Mouse (Mus musculus) midbrain, postnatal 0 days (tissue): ENCODE measurements around the gene Bcs1l. TPM values are rescaled to one million over a fixed set of nuclear protein-coding genes. Genes with fewer than 3 reads are reported as not detected.

ENCODE experiments used
- ATAC-seq: fragments of 200-750 bp; cut with Nextera tagmentation; 2 replicates; pipeline ENCODE4 v1.8.0; 2017; ENCODE audit warnings: moderate number of reproducible peaks, mild to moderate bottlenecking, moderate TSS enrichment, moderate library complexity; ENCODE audit not compliant: low FRiP score
- DNase-seq: peaks from one replicate; pipeline ENCODE4 v3.0.0-alpha.2; 2015; ENCODE audit warnings: low spot score
- H3K27ac ChIP-seq: fragments of 300-500 bp; sonication (generic); 2 replicates; pipeline ENCODE4 v1.5.1; 2014; ENCODE audit warnings: low read depth, mild to moderate bottlenecking, low read length, mixed read lengths
- H3K27me3 ChIP-seq: fragments of 300-500 bp; sonication (generic); 2 replicates; pipeline ENCODE4 v1.6.1; 2014; ENCODE audit warnings: low read length, control low read depth, mixed read lengths; ENCODE audit not compliant: insufficient read depth
- H3K36me3 ChIP-seq: fragments of 300-500 bp; sonication (generic); 2 replicates; pipeline ENCODE4 v1.6.1; 2014; ENCODE audit warnings: low read length, control low read depth, mixed read lengths; ENCODE audit not compliant: insufficient read depth
- H3K4me1 ChIP-seq: fragments of 300-500 bp; sonication (generic); 2 replicates; pipeline ENCODE4 v1.6.1; 2014; ENCODE audit warnings: mild to moderate bottlenecking, control low read depth, antibody characterized with exemption, low read length, mixed read lengths; ENCODE audit not compliant: insufficient read depth
- H3K4me2 ChIP-seq: fragments of 300-500 bp; sonication (generic); 2 replicates; pipeline ENCODE4 v1.6.1; 2014; ENCODE audit warnings: low read depth, mild to moderate bottlenecking, low read length, mixed read lengths; ENCODE audit not compliant: poor library complexity, severe bottlenecking
- H3K4me3 ChIP-seq: fragments of 300-500 bp; sonication (generic); 2 replicates; pipeline ENCODE4 v1.5.1; 2014; ENCODE audit warnings: low read depth, mild to moderate bottlenecking, low read length, moderate library complexity
- H3K9ac ChIP-seq: fragments of 300-500 bp; sonication (generic); replicated peaks from 2 replicates; pipeline ENCODE4 v1.6.1; 2014; ENCODE audit warnings: mild to moderate bottlenecking, low read length, moderate library complexity, mixed read lengths; ENCODE audit not compliant: poor library complexity, severe bottlenecking
- H3K9me3 ChIP-seq: fragments of 300-500 bp; sonication (generic); 2 replicates; pipeline ENCODE4 v1.6.1; 2016; ENCODE audit warnings: low read length, control low read depth
- CTCF ChIP-seq: IDR thresholded peaks from 2 replicates; pipeline ENCODE4 v1.5.1; 2016; ENCODE audit warnings: antibody characterized with exemption, mild to moderate bottlenecking
- WGBS: fragments of 180-500 bp; shearing (Covaris S2); extraction: QIAGEN DNeasy Blood & Tissue Kit; methylation state at CpG from one replicate; pipeline ENCODE4 v1.1.7; 2014; 5-methylcytosine and 5-hydroxymethylcytosine counted together
- polyA plus RNA-seq: library from polyadenylated mRNA; unstranded; fragments of >200 nt; fragmentation: Nextera tagmentation; extraction: Ambion mirVana; gene quantifications from 2 replicates; pipeline ENCODE4 v1.2.1, GENCODE M21; 2015
- total RNA-seq: library from RNA; depleted of rRNA; stranded (reverse); fragments of >200 nt; gene quantifications from 2 replicates; pipeline ENCODE4 v1.2.3, GENCODE M21; 2014; rRNA removed

Bcs1l gene
- total RNA-seq = 14.7 and 19.9 TPM in 2 replicates
- polyA plus RNA-seq = 12.4 and 13.6 TPM in 2 replicates

DNA sequence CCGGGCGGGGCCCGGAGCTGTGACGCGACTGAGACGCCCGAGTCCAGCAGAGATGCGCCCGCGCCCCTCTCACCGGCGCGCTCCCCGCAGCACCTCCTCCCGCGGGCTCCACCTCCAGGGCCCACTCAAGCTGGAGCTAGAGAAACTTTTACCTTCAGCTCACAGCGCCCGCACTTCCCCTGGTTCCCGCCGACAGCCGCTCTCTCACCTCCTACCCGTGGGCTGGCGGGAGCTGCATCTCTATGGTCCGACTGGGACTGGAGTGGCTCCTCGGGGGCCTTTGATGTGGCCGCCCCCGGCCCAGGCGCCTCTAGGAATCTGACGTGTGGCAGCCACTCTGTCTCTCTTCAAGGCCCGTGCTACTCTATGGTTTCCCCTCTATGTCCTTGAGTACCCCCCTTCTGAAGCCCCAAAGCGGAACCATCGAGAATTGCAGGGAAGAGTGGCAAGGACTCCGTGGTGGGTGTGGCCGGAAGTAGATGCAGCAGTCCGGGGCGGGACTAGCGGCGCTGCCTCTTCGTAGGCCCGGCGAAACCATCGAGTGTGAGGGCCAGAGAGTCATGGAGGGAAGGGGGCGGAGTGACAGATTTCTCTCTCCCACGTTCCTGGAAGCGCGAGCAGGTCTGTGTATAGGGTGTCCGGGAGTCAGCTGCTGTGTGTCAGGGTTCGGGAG is at the start of gene Bcs1l, which contains the start of gene Zfp142:
Gene Bcs1l, plus strand, starts transcription at position 517 of the 673 bp plus-strand sequence.
Gene Zfp142, minus strand, starts transcription at position 474 of the 673 bp plus-strand sequence.
- peak; percentile 45 for TF ChIP-seq CTCF
- Histone ChIP-seq H3K4me2 (peak within 1 kb of the TSS; percentile 87), H3K27ac (peak within 1 kb of the TSS; percentile 70), H3K9ac (peak within 1 kb of the TSS; percentile 72), H3K36me3 (peaks cover 28% of the 10 kb centered on the region), H3K9me3 (no peaks in the 10 kb centered on the region), H3K4me1 (no peaks in the 10 kb centered on the region; the same call in 1 of the 2 replicates), H3K4me3 (peak within 1 kb of the TSS; percentile 78), H3K27me3 (no peaks in the 10 kb centered on the region)
- under 1% methylated on average over 48 of the region's 48 CpGs for WGBS
- ATAC-seq (peak; percentile 99), DNase-seq (peak; percentile 100)

DNA sequence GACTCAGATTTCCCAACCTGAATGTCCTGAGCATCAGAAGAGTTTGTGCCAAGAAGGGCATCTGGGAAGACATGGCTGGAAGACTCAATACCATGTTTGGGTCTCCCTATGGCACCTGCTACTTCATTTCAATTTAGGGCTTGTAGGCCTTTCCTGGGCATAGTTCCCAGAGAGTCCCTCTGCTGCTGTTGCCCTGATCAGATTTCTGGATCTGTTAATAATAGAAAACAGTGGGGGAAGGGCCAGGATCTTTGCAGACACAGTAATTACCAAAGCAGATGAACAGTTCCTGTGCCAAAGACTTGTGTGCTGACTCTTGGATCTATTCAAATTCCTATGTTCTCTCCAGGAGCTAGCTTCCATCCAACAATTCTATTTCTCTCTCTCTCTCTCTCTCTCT is 49.4 kb upstream of the Bcs1l start:
- ATAC-seq = no peak
- Histone ChIP-seq H3K9me3 (no peaks in the 10 kb centered on the region), H3K4me3 (no peak overlapping the region), H3K9ac (no peak overlapping the region), H3K27me3 (no peaks in the 10 kb centered on the region), H3K27ac (no peak overlapping the region), H3K4me2 (no peak overlapping the region), H3K4me1 (peaks cover 5% of the 10 kb centered on the region; the same call in 1 of the 2 replicates), H3K36me3 (no peaks in the 10 kb centered on the region)
- no peak for TF ChIP-seq CTCF
- peak; percentile 84 for DNase-seq

DNA sequence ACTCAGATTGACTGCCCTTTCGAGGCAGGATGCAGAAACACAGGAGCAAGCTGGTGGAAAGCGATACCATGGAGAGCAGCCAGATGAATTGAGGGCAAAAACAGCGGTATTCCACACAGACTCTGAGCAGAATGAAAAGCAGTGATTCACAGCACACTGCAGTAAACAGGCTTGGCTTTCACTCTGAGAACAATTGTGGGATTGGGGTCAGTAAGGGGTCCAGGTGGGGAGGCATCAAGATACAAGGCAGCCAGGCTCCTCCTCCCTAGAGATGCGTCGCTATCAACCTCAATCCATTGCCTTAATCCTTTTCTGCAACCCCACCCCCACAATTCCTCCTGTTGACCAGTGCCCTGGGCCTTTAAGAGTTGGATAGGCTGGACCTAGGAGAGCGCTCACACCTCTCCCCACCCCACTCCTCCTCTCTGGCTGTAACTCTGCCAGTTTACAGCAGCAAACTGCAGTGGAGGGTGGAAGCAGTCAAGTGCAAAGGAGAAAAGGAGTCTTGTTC is 45.6 kb upstream of the Bcs1l start, which contains the start of gene Plcd4:
Gene Plcd4, plus strand, starts transcription at position 438 of the 511 bp plus-strand sequence.
- Histone ChIP-seq H3K27ac (peak within 1 kb of the TSS; percentile 38), H3K4me3 (peak within 1 kb of the TSS; percentile 15), H3K4me1 (peaks cover 5% of the 10 kb centered on the region; the same call in 1 of the 2 replicates), H3K9me3 (no peaks in the 10 kb centered on the region), H3K36me3 (no peaks in the 10 kb centered on the region), H3K27me3 (no peaks in the 10 kb centered on the region), H3K4me2 (peak within 1 kb of the TSS; percentile 45), H3K9ac (peak within 1 kb of the TSS; percentile 19; the same call in 1 of the 2 replicates)
- no peak for TF ChIP-seq CTCF
- DNase-seq (peak; percentile 68), ATAC-seq (peak; percentile 66; the same call in 1 of the 2 replicates)
- 7% methylated on average over 6 of the region's 6 CpGs for WGBS

DNA sequence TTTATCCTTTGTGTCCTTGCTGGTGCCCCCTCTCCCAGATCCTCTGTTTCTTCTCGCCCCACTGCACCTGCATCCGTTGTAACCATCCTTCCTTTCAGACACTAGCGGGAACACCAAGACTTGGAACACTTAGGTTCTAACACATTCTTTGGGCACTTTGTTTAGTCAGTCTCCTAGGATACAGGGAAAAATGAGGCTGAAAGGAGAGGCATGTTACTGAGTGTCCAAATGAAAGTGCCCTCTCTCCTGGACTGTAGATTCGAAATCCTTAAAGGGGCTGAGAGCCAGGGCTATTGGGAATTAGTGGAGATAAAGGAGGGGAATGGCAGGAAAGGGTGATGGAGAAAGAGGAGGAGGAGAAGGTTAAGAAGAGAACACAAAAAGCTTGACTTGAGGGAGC is 43.9 kb upstream of the Bcs1l start, which contains the start of gene Usp37:
Gene Usp37, minus strand, starts transcription at position 101 of the 400 bp plus-strand sequence.
- peak within 1 kb of the TSS; percentile 15; the same call in 1 of the 2 replicates for H3K4me3 ChIP-seq
- peak within 1 kb of the TSS; percentile 45 for H3K4me2 ChIP-seq
- no peak within 1 kb of the TSS for H3K27ac ChIP-seq
- H3K9me3 ChIP-seq = no peaks in the 10 kb centered on the region
- peak; percentile 5 for DNase-seq
- H3K4me1 ChIP-seq = peaks cover 5% of the 10 kb centered on the region; the same call in 1 of the 2 replicates
- no peak for TF ChIP-seq CTCF
- no peak for ATAC-seq
- H3K27me3 ChIP-seq = no peaks in the 10 kb centered on the region
- peak within 1 kb of the TSS; percentile 19; the same call in 1 of the 2 replicates for H3K9ac ChIP-seq
- 24% methylated on average over 4 of the region's 4 CpGs for WGBS
- no peaks in the 10 kb centered on the region for H3K36me3 ChIP-seq

DNA sequence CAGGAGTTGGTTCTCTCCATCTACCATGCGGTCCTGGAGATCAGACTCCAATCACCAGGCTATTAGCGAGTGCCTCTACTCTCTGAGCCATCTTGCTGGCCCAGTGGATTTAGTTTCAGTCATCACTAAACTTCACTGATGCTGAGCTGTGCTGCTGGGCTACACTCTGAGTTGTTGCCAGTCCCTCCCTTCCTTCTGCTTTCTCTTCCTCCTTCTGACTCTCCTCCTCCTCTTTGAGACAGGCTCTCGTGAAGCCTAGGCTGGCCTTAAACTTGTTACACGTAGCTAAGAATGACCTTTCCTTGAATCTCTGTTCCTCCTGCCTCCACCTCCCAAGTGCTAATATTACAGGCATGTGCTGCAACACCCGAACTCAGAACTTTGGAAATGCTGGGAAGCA is 29.0 kb upstream of the Bcs1l start:
- Histone ChIP-seq H3K27ac (no peak overlapping the region), H3K27me3 (no peaks in the 10 kb centered on the region), H3K9me3 (no peaks in the 10 kb centered on the region), H3K4me3 (no peak overlapping the region), H3K9ac (no peak overlapping the region), H3K4me1 (no peaks in the 10 kb centered on the region), H3K4me2 (no peak overlapping the region), H3K36me3 (peaks cover 8% of the 10 kb centered on the region)
- DNase-seq (no peak), ATAC-seq (no peak)
- no peak for TF ChIP-seq CTCF
- 90% methylated on average over 5 of the region's 5 CpGs for WGBS

DNA sequence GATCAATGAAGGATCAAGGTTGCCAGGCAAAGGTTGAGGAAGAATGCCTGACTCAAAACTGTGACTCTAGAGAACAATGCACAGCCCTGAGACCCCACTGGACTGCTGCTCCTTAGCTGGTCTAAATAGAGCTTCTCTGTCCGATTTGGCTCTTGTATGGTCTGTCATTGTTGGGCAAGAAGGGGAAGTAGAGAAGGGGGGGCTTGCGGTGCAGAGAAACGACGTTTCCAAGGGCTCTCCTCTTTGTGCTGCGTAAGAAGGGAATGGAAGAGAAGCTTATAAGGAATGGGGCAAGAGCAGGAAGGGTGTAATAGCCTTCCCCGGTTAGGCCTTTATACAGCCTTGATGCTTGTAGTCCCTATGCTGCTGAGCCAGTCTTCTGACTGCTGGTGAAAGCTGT is 22.3 kb upstream of the Bcs1l start:
- TF ChIP-seq CTCF = no peak
- Histone ChIP-seq H3K27me3 (no peaks in the 10 kb centered on the region), H3K4me3 (no peak overlapping the region), H3K27ac (no peak overlapping the region), H3K9ac (no peak overlapping the region), H3K4me1 (no peaks in the 10 kb centered on the region), H3K9me3 (no peaks in the 10 kb centered on the region), H3K36me3 (peaks cover 65% of the 10 kb centered on the region), H3K4me2 (no peak overlapping the region)
- DNase-seq (no peak), ATAC-seq (no peak)
- 41% methylated on average over 6 of the region's 6 CpGs for whole genome bisulfite sequencing
